Mouse (Mus musculus) testis, postnatal 10 days (tissue): ENCODE measurements at regions not wholly inside any gene's neighbourhood (a gene's known extent, or its start where the extent isn't known, plus 50 kb on each side); places are given as distances from the start of the nearest gene placed in this dataset.

Source experiments
- DNase-seq: peaks from one replicate; pipeline ENCODE4 v3.0.0; 2021; ENCODE audit warnings: low spot score

DNA sequence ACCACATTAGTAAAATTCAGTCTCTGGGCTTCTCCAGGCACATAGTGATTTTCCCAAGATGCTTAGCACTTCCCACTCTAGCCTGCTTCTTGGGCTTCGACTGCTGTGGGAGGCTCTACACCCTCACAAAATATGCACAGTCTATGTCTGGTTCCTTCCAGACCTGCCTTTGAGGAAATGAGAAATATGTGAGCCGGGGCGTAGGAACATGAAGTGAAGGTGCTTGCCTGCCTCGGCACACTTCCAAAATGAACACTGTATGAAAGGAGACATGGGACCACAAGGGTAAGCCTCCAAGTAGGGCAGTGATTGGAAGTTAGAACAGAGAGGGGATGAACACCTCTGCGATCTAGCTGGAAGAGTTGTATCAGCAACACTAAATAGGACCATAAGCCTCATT, 54.5 kb downstream of the Gm10260 start:
- DNase-seq = no peak

DNA sequence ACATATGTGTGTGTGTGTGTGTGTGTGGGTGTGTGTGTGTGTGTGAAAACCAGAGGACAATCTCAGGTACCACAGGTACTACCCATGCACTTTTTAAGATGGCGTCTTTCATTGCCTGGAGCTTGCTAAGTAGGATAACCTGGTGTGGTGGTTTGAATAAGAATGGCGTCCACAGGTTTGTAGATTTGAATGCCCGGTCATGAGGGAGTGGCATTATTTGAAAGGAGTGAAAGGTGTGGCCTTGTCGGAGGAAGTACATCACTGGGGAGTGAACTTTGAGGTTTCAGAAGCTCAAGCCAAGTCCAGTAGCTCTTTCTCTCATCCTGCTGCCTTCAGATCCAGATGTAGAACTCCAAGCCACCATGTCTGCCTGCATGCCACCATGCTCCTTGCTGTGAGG, 55.9 kb downstream of the Gm10260 start:
- no peak for DNase-seq

DNA sequence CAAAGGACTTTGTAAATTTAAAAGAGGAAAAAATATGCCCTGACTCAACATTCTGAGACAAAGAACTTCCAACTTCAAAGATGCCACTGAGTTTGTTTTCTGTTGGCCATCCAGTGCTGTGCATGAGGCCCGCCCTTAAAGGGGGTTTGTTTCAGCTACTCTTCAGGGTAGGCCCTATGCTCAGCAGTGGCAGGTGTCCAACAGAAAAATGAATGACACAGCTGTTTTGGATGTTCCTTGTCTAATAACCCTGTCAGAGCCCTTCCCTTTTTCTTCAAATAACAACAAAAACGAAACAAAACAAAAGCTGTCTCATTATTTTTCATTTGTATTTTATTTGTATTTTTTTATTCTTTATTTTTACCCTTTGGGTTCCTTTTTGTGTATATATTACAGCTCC, 61.5 kb downstream of the Gm10260 start:
- DNase-seq = no peak

DNA sequence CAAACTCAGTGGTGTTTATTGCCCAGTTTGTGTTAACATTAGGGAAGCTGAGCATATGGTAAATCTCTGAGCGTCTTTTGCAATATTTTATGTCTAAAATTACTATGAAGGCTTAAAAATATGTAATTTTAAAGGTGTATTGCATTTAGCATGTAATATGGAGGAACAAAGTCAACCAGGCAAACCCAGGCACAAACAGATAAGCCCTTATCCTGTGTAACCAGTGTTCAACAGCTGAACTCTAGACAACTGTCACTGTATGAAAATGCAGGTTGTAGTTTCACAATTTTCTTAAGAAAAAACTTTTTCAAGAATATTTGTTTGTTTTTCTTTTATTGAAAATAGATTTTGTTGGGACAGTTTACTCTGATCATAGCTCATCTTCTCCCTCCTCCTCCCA, 62.1 kb downstream of the Gm10260 start:
- DNase-seq = no peak

DNA sequence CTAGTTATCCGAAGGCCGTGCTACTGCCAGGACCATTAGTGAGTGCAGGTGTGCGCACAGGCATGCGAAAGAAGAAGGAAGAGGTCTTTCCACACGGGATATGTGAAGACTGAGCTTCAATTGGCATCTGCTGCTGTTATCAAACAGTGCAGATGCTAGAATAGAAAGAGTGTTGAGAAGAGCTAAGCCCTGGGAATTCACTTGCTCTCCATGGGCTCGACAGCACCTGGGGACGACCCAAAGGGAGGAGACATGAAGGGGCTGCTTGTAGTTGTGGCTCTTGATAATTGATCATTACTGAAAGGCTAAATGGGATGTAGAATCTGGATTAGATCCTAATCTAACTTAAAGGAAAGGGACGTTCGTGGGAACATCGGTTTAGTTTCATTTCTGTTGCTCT, 63.2 kb downstream of the Gm10260 start:
- DNase-seq = no peak

DNA sequence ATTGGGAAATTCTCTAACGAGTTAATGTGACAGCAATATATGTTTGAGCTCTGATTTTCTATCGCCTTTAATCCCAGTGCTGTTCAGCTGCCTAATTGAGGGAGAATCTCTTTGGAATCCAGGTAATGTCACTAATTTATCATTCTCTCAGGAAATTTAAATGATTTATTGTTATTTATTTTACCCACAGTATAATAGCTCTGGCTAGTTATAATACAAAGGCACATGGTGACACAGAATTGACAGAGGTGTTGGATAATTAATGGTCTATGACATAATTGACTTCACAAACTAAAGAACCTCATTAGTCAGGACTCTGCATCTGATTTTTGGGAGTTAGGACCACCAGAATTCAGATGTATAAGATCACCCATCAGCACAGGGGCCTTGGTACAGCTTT, 65.4 kb downstream of the Gm10260 start:
- DNase-seq = no peak

DNA sequence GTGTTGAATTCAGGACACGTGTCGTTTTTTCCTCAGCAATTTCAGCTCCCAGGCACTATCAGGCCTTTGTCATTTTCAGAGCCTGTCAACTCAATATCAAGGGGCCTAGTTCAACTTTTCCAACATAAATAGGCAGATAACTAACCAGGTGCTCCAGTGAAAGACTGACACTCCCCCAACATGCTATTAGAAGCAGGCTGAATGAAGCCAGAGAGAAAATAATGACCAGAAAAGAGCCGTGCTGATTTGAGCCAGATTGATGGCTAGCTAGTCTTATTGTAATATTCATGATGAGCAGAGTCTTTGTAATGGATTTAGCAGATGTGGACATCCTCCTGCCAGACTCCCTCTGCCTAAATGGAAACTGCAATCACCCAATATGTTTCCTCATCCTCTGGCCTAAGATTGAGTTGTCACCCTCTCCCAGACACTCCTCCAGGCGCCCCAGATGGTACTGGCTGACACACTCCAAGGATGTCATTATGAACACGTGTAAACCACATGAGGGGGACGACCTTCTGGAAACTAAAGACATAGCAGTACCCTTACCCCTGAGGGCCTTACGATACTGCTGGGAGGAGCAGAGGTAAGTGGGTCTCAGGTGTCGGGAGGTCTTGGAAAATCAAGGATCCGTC, 66.0 kb downstream of the Gm10260 start:
- DNase-seq = no peak

DNA sequence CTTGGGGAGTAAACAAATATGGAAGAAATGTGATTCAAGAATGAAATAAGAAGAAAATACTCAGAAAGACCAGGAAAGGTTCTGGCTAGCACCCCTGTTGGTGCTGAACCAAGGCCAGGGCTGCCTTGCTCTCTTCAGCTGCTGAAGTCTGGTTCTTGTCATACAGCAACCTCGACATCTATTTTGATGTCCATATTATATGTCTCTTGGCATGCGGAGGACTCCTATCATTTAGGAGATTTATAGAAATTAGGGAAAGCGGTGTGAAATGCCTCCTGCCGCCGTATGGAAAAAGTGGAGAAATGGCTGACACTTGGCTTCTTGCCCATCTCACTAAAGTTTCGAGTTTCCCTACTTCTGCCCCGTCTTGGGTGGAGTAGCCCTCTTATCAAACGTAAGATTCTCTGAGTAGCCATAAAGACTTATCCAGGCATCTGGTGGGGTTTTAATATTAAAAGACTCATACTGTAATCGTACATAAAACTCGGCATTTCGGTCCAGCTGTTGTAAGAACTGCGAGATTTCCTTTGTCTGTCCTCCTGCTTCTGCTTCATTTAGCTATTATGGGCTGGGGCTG, 72.0 kb downstream of the Gm10260 start:
- no peak for DNase-seq

DNA sequence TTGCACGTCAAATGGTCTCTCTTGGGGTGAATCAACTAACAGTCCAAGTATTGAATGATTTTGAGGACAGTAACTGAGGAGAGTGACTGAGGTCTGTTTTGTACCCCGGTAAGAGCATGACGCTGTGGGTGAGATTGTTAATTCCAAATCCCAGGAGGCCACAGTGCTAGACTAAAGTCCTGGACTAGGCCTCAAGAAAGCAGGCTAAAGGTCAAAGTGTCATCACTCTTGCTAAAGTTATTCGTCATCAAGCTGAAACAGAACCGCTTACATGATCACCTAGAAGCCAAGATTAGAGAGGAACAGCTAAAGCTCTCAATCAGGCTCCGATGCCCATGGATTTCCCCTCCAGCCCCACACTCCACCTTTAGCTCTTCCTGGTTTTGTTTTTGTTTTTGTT, 76.6 kb downstream of the Gm10260 start:
- no peak for DNase-seq

DNA sequence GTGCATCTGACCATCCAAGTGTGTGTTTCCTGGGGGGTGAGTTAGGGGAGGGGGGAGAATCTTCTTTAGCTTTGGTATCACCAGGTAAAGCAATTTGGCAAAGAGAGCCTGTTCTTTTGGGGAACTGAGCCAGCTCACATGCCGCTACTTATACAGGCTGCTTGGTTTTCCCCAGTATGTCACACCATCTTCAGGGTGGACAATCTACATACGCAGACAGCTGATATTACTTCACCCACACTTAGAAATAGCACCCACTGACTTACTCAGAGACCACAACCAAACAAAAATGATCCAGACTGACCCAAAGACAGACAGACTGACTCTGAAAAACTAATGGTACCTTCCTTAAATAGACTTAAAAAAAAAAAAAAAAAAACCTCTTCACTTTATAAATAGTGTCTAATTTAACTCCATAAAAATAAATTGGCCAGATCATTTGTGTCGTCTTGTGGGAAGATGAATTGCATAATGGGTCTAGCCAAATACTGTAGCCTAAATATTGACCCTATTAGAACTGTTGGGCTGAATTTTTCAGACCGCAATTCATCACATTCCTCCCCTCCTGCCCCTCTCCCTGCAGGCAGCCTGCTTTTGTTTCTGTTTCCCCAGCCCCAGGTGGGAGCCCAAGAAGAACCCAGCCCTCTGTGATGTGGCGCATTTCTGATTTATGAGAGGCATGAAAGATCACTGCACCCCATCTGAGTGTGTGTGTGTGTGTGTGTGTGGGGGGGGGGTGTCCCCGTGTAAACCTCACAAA, 79.0 kb downstream of the Gm10260 start:
- DNase-seq = no peak

DNA sequence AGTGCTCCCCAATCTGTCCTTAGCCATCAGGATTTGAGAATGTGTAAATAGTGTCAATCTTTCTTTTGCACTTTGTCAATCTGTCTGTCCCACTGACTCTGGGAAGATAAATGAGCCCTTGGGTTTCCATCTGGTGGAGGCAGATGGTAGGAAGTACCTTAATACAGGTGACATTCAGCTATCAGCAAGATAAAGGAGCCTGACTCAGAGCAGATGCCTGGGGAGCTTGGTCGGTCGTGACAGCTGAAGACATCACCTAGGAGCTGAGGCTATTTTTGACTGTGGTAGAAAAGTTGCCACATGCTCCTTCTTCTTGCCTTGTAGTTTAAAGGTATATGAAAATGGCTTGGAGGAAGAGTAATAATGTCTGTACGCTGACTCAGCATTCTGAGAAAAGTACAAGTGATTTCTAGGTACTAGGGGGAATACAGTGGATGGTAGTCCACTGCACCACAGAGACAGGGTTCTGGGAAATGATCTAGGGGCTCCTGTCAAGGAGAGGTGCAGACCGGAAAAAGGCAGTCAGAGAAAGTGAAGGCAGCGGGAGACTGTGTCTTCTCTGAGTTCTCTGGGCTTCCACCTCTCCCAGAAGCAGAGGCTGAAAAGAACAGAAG, 80.0 kb downstream of the Gm10260 start:
- no peak for DNase-seq

DNA sequence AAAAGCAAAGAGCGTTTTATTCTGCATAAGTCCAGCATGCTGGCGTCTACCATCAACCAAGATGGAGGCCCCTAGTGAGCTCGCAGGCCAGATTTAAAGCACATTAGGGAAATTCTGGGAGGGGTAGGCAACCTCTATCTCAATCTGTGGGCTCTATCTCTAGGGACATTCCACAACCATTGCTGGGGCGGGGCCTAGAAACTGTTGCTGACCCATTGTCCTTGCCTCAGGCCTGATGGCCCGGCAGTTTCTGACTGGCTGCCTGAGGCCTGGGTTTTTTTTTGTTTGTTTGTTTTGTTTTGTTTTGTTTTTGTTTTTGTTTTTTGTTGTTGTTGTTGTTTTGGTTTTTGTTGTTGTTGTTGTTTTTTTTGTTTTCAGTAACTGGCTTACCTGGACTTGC, 81.4 kb downstream of the Gm10260 start:
- no peak for DNase-seq

DNA sequence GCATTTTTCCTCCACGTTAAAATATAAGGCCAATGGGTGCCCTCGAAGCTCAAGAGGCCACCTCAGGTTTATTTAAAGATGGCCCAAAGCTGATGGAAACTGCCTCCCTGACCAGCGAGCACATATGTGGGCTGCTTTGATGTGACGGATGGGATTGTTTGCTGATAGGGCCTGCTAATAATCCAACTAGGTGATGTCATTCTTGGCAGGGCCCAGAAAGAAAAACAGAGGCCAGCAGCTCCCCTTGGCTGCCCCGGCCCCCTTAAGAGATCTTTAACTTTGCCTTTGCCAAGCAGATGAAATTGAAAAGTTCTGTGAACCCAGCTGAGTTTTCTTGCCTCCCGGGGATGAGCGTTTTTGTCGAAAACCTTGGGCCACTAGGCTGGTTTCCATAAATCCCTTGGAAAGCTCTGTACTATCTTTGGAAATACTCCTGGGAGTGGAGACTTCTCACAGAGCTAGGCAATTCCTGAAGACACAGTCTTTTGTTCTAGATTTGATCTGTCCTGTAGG, 83.8 kb downstream of the Gm10260 start:
- DNase-seq = no peak

DNA sequence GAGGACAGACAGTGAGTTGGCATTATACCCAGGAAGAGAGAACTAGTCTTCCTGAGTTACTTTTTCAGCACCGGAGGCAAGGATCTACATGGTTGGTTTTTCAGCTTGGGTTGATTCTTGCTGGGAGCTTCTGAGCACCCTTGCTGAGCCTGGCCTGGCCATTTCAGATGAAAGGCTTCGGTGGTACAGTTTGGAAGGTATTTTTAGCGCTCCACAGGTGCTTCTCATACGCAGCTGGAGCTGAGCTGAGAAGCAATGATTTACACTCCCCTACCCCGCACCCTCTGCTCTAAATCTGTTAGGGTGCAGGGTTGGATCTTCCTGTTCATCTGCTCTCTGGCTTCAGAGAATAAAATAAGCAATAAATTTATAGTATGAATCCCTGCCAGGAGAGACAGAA, 87.3 kb downstream of the Gm10260 start:
- DNase-seq = no peak

DNA sequence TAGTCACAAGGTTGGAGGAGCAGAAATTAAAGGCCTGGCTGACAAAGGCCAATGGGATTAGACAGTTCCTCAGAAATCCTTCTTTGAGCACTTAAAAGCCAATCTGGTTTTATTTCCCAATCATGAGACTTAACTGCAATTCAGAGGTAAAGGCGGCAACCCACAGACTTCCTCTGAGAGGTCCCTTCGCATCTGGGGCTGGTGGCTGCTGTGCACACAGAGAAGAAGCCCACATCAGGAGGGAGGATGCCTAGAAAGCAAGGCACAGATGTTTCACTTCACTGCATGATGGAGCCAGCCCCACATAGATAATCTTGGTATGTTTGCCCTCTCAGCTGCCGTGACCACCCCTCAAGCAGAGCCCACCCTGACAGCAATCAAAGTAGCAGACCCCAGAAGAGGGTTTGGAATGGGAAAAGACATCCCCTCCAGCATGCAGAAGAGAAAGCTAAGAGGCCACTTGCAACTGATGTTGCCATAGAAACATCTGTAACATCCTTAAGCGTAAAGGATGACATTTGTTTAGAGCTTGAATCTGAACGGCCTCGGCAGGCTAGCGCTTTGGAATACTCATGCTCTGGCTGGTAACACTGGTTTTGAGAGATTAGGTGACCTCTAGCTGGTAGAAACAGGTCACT, 88.3 kb downstream of the Gm10260 start:
- DNase-seq = peak; percentile 24

DNA sequence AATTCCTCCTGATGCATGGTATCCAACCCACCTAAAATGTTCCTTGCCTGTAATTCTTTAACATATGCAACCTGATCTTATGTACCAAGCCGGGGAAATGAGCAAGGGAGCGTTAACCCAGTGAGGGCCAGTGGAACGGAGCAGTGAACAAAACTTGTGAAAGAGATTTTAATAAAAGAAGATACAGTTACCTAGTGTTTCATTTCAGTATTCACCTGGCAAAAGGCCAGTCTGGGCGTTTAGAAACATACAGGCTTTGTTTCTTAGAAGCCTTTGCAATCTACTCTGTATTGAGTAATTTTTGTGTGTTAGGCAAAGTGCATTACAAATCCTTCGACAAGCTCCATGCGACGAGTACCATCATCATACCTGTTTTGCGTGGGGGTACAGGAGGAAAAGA, 91.1 kb downstream of the Gm10260 start:
- DNase-seq = no peak

DNA sequence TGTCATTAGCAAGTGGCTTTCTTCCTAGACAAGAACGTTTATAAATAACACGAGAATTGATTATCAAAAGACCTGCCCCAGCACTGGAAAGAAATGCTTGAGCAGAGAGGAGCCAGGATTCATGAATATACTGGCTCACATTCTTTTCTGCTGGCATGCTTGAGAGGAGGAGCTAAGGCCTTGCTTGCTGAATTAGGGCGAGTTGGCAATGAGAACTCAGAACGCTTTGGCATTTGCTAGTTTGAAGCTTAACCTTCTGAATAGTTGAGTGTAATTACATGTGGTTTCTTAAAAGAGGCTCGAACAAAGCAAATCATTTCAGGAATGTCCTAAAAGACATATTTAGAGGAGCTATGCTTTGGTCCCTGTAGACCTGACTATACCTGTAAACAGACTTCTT, 91.5 kb downstream of the Gm10260 start:
- peak; percentile 23 for DNase-seq

DNA sequence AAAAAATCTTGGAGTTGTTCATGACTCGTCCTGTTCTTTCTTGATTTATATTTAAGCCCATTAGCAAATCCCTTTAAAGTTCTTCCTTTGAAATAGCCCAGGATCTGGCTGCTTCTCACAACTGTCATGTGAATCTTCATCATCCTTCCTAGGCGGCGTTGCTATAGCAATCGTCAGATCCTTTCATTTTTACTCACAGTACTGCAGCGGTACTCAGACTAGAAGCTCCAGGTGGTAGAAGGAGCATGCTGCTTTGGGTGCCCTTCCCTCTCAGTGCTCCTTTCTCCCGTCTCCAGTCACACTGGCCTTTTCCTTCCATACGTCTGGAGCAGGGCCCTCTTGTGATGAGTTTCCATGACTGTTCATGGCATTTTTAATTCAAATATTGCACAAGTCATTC, 93.1 kb downstream of the Gm10260 start:
- DNase-seq = no peak

DNA sequence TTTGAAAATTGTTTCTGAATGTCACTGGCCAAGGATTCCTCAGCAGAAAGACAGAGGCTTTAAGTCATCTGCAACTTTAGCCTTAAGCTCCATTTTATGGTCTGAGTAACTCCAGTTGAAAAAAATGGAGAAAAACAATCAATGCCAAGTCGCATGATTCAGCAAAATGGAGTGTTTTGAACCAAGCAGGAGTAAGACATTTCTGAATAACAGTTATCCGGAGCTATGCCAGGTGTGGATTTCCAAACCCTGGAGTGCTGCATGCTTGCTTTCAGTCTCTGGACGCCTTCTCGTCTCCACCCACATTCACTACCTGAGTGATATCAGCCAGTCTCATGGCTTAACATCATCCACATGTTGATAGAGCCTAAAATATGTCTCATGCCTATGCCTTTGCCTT, 93.7 kb downstream of the Gm10260 start:
- no peak for DNase-seq

DNA sequence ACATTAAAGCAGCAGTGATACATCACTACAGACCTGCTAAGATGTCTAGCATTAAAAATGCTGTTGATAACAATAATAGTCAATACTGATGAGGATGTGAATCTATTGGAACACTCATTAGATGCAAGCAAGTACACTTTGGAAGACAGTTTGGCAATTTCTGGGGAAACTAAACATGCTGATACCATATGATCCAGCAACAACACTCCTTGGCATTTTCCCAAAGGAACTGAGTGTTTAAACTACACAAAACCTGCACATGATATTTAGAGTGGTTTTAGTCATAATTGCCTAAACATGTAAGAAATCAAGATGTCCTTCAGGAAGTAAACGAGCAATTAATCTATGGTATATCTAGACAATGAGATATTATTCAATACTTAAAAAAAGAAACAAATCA, 95.2 kb downstream of the Gm10260 start:
- no peak for DNase-seq

DNA sequence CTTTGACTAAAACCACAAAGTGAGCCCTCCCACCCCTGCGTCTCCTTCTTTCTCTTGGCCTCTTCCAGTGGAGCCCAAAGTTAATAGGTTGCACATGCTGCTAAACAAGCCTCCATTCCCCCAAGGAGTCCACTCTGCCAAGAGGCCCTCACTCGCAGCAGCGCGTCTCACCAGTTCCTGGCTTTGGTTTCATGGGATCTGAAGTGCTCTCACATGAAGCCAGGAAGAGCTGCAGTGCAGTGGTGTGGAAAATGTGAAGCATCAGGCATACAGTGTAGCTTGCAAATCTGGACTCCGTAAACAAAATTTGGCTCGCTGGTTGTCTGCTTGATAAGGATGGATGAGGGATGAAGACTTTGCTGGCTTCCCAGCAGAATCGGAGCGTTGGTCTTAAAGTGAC, 97.7 kb downstream of the Gm10260 start:
- DNase-seq = no peak

DNA sequence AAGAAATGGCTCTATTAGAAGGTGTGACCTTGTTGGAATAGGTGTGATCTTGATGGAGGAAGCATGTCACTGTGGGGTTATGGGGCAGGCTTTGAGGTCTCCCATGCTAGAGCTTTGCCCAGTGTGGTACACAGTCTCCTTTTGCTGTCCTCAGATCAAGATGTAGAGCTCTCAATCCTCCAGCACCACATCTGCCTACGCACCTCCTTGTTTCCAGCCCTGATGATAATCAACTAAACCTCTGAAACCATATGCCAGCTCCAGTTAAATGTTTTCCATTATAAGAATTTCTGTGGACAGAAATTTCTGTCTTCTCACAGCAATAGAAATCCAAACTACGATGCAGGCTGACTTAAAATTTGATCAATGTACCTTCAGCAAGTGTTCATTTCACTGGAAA, 103.8 kb downstream of the Gm10260 start:
- no peak for DNase-seq

DNA sequence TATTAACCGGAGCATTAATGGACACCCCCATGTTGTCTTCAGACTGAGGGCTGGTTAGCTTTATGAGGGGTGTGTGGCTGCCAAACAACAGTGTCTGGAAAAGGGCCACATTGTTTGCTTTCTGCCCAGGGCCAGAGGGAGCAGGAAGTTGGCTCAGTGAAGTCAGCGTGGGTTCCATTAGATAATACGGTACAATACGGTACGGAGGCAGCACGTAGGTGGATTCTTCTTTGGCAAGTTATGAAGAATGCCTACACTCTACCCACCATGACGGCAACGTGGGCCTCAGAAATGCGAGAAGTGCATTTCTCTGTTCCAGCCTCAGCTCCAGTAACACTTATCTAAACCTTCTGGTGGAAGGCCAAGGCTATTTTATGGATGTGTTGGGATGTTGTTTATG, 108.2 kb downstream of the Gm10260 start:
- DNase-seq = peak; percentile 19
